Mouse (Mus musculus) v-Abl transformed pro-B cells (cell line): Measurements from ENCODE around the gene Onecut3.

Source experiments
- in situ Hi-C, 2 experiments: fragments of 400-800 bp; cut with MboI; formaldehyde crosslinking; loops; one replicate each; pipeline ENCODE4 v1.15.1; 2025; ENCODE audit not compliant: unreplicated experiment in 2 of 2

Gene Onecut3

DNA sequence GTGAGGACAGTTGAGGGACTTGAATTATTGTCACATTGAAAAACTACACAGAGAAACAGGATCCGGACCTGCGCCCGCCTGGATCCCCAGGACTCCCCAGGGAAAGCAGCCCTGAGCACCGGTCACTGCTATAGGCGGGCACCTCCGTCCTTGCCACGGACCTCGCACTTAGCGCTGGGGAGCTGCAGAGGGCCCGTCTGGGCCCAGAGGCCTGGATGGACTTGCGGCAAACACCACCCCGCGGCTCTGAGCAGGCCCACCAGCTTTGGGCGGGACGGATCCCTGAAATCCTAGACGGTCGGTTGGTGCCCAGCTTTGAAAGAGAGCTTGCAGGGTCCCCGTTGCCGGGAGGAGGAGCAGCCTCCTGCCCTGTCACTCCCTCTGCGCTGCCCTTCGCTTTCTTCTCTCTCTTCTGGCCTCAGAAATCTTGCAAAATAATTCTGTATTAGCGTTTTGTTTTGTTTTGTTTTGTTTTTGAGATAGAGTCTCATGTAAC, 8.2 kb downstream of the Onecut3 start:
- in situ Hi-C loops, result loop anchor here (25.0 kb wide), 1 partner anchor 316 kb away; the partner anchor contains the start of gene Efna2 (in 2 of the 2)

DNA sequence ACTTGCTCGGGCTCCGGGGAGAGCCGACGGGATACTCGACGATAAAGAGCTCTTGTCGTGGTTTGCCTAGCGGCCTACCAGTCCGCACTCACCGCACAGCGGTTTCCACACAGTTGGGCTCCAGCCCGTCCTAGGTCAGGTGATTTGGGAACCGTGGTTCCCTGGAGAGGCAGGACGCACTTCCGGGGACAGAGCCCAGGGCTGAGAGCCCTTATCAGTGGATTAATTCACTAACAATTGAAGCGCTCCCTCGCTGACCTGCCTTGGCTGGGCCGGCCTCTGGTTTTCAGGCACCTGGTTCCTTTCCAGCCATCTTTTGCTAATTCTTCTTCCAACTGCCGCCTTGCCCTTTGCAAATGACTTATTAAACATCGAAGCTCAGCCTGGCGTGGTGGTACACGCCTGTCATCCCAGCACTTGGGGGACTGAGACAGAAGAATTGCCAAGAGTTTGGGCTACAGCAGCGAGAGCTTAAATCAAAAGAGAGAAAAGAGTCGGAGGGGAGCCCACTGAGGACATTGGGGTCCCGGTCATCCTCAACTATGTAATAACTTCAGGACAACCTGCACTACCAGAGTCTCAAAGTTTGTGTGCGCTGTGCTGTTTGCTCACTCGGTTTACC, 9.1 kb downstream of the Onecut3 start:
- in situ Hi-C loops, result loop anchor here (25.0 kb wide), 1 partner anchor 316 kb away; the partner anchor contains the start of gene Efna2 (in 2 of the 2)

GRCm38 (mm10) chr10:80504724-80505123, 10.1 kb downstream of the Onecut3 start:
- in situ Hi-C loops, result loop anchor here (5.0 to 25.0 kb wide), 3 partner anchors 57 to 317 kb away; partner anchors contain the start of gene Efna2 (in 2 of the 2)

DNA sequence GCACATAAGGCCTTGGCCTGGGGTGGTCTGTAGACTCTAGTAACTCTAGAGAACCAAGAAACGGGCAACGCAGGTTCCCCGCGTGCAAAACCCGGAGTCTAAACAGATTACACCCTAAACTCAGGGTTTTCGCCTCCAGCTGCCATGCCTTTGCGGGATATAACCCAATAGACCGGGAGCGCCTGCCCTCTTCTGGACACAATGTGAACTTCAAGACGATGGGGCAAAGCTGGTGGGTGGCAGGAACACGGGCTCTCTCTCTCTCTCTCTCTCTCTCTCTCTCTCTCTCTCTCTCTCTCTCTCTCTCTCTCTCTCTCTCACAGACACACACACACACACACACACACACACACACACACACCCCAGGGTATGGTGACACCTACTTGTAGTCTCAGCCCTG, 11.6 kb downstream of the Onecut3 start:
- in situ Hi-C loops, result loop anchor here (5.0 to 25.0 kb wide), 3 partner anchors 59 to 319 kb away; partner anchors contain the start of gene Efna2 (in 2 of the 2)

DNA sequence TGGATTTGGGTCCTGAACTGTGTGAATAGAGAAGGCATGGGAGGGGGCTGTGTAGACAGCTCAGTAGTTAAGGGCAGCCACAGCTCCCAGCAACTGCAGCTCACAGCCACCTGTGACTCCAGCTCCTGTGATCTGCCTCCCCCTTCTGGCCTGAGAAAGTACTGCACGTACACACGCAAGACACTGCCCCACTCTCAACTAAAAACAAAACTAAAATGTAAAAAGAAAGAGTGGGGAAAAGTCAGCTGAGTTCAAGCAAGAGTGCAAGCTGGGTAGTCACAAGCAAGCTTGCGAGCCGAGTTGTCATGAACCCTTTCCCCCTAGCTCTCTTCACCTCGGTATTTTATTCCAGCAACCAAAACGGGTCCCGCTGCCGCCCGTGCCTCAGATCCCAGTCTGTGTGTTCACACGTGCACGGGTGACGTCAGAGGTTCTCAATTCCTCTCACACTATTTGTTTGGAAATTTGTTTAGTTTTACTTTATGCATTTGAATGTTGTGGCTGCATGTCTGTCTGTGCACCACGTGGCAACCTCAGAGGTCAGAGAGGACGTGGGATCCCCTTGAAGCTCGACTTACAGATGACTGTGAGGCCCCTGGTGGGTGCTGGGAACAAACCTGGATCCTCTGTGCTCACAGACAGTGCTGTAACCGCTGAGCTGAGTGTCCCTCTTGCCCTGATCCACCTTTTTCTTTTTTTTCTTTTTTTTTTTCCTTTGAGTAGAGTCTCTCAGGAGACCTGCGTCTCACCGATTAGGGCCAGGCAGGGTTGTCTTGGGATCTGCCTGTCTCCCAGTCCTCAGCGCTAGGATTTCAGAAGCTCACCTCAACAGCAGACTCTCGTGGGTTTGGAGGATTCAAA, 15.0 kb downstream of the Onecut3 start:
- in situ Hi-C loops, result loop anchor here (5.0 to 25.0 kb wide), 3 partner anchors 62 to 322 kb away; partner anchors contain the start of gene Efna2 (in 2 of the 2)

DNA sequence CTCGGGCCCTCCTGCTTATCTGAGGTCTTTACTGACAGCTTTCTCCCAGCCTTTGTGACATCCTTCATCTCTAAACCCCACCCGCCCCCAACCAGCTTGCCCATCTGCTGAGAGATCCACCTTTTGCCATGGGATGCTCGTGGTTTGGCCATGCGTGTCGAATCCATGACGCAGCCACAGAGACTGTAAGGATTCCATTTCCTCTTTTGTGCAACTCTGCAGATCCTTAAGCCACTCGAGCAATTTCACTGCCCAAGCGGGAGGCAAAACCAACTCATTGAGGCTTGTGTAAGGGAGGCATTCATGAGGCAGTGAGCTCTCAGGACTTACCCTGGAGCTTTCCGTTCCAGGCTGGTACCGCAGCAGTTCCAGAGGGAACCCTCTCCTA, 15.6 kb downstream of the Onecut3 start:
- in situ Hi-C loops, result loop anchor here (25.0 kb wide), 1 partner anchor 323 kb away; the partner anchor contains the start of gene Efna2 (in 2 of the 2)

- in situ Hi-C loops, result loop anchor here (25.0 kb wide), 1 partner anchor 326 kb away; the partner anchor contains the start of gene Efna2 (in 2 of the 2)
These were observed 19.1 kb downstream of the Onecut3 start for GRCm38 (mm10) chr10:80513739-80514138.

DNA sequence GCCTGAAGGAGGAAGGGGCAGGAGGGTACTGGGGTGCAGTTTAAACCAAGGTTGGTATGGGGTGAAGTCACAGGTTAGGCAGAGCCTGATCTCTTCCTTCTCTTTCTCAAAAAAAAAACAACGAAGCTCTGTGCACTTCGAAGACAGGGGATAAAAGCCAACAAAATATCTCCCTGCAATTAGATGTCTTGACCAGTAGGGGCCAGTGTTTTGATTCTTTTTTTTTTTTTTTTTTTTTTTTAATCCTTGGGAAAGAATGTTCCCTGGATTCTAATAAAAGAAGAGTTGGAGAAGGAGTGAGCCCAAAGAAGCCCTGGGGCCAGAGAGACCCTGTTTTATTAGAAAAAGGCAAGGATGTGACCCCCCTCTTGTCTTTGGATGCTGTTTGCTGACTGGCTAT, 24.7 kb downstream of the Onecut3 start:
- in situ Hi-C loops, result loop anchor here (25.0 kb wide), 1 partner anchor 332 kb away; the partner anchor contains the start of gene Efna2 (in 2 of the 2)

- in situ Hi-C loops, result loop anchor here (5.0 to 25.0 kb wide), 2 partner anchors 34 to 336 kb away; partner anchors contain the start of gene Efna2 (in 2 of the 2)
These were observed 28.7 kb downstream of the Onecut3 start for GRCm38 (mm10) chr10:80523299-80523698.

- in situ Hi-C loops, result no loop called here
These were observed 31.5 kb downstream of the Onecut3 start for GRCm38 (mm10) chr10:80526172-80526571.

DNA sequence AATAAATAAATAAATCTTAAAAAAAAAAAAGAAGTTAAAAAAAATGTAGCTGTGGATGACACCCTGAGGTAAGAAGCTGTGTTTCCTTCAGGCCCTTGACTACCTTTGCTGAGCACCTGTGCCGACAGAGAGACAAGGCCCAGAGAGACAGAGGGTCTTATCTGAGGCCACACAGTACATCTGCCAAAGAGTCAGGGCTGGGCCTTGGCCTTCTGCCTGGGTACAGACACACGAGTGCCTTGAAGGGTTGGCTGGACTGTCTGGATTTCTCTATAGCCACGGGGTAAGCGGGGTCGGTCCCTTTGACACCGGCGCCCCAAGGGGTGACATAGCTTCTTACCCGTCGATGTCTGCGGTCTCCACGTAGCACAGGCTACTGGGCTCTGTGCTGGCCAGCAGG, 38.1 kb downstream of the Onecut3 start:
- in situ Hi-C loops, result no loop called here

- in situ Hi-C loops, result no loop called here
These were observed 39.1 kb downstream of the Onecut3 start for GRCm38 (mm10) chr10:80533704-80534103.

DNA sequence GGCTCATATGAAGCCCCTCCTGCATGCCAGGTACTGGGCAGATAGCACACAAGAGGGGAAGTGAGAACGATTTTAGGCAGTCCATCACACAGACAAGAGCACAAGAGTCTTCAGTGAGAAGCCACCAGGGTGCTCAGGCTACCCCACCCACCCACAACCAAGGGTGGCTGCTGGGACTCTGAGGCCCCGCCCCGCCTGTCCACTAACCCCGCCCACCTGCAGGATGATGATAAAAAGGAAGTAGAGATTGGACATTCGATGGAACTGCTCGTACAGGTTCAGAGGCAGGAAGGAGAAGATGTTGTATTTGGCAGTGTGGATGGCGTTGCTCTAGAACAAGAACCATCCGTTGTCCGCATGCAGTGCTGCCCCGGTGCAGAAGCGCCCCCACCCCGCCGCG, 40.4 kb downstream of the Onecut3 start:
- in situ Hi-C loops, result no loop called here

GRCm38 (mm10) chr10:80535711-80536110, 41.1 kb downstream of the Onecut3 start:
- in situ Hi-C loops, result no loop called here

DNA sequence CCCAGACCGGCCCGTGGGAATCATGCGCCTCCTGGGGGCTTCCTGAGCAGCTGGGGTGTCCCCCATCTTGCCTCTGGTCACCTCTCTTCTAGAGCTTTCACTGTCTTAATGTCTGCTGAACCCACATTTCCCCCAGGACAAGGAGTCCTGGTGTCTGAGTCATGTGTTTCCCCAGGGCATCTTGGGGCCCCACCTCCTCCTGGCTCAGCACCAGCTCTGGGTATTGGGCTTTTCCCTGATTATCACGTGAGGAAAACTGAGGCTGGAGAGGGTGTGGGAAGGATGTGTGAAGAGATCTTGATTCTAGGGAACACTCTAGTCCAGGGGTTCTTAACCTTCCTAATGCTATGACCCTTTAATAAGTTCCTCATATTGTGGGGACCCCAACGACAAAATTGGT, 43.5 kb downstream of the Onecut3 start:
- in situ Hi-C loops, result no loop called here

DNA sequence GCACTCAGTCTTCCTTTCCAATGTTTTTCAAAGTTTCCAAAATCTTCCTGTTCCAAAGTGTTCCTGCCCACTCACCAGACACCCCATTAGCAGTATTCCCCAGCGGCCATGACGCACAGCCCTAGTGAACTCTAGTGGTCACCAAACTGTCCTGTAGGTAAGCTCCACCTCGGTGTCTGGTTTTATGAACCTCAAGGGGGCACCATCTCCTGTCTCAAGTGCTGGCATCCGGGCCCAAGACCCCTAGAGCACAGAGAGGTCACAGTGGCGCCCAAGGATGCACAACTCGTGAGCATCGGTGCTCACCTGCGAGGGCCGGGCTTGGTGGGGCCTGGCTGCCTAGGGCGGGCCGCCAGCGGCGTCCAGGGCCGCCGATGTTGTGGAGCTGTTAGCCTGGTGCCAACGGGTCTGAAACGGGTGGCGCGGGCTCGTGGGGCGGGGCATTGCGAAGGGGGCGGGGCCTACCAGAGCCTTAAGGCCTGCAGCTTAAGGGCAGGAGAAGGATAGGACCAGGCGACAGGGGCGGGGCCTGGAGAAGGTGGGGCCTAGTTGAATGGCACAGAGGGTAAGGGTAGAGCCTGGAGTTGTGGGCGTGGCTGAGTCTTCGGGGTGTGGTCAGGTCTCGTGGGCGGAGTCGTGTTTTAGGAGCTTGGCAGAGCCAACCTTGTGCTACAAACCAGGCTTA, 44.2 kb downstream of the Onecut3 start, which contains the start of gene Atp8b3:
Gene Atp8b3, minus strand, starts transcription at position 415 of the 685 bp plus-strand sequence.
- in situ Hi-C loops, result no loop called here

DNA sequence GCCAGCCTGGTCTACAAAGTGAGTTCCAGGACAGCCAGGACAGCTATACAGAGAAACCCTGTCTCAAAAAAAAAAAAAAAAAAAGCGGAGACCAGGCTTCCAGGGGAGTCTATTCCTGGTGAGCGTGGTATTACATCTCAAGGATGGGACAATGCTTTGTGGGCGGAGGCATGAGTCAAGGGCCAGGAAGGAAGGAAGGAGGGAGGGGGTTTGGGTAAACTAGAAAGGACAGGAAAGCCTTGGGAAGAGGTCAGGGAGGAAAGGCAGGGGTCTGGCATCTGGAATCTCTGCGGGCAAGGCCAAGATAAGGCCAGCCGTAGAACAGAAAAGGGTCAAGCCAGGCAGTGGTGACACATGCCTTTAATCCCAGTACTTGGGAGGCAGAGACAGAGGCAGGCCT, 44.9 kb downstream of the Onecut3 start:
- in situ Hi-C loops, result no loop called here

DNA sequence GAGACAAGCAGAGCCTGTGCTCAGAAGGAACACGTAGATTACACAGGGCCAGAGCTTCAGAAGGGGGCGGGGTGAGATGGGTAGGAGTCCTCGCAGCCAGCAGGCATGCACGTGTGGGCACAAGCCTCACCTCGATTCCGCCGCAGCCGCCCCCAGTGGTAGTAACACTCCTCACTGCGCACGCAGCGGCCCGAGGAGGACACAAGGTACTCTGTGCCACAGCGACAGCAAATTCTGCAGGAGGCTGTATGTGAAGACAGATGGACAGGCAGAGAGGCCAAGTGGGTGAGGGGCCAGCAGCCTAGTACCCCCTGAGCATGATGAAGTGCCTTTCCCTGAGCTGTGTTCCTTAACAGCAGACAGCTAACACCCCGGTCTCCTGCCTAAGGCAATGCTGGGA, 49.2 kb downstream of the Onecut3 start:
- in situ Hi-C loops, result no loop called here

GRCm38 (mm10) chr10:80545590-80545989, 51.0 kb downstream of the Onecut3 start:
- in situ Hi-C loops, result loop anchor here in 1 of 2 experiments (5.0 kb wide), 1 partner anchor 98 kb away; no protein-coding TSS in a partner anchor

DNA sequence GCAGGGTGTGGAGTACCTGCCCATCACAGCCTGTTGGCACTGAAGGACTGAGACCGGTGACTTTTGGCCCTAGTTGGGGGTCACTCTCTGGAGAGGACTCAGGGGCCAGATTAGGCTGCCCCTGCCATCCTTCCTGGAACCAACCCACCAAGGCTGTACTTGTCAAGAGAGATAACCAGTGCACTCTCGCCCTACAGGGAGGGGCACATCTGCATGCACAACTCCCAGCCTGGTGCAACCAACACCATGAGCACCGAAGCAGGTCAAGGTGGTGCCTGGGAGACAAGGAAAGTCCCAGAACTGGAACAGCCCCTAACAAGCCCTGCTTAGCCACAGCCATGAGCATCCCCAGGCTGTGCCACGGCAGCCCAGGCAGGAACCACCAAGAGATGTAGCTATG, 52.3 kb downstream of the Onecut3 start:
- in situ Hi-C loops, result loop anchor here in 1 of 2 experiments (5.0 kb wide), 1 partner anchor 100 kb away; no protein-coding TSS in a partner anchor
